Mouse (Mus musculus): ENCODE measurements around the gene Tmem246.

DNA sequence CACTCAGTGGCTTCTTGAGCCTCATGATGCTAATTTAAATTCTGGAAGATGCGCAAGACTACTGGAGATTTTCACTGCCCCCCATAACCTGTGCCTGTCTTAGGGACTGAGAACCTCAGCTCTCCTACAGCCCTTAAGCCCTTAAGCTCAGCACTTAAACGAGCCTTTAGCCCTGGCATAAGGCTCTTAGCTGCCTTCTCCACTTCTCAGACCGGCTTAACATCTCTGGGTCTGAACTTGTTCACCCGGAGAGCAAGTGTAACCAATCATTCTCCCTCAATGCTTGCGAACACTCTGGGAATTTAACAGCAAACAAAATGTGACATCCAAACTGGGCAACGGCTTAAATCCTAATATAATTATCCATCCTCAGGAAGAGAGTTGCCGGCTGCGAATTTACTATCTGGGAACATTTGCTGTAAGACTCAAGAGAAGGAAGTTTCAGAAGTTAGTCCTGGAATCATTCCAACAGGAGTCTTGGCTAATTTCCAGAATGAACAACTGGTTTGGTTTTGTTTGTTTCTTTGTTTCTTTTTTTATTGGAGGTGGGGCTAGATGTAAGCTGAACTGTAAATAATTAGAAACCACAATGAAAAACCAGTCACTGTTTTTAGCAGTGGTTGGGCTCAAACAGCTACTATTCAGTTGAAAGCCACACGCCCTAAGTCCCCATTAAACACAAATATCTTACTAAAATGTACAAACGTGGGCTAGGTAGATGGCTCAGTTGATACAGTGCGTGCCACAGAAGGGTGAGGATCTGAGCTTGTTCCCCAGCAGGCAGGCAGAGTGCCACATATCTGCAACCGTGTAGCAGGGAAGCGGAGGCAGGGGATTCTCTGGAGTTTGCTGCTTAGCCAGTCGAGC lies 13.5 kb downstream of the Tmem246 start:
- TF ChIP-seq POLR2A (IDR thresholded peaks at IDR 0.05; ENCODE audit: low read depth, low read length) (no peak), CTCF (IDR thresholded peaks at IDR 0.05; ENCODE audit: extremely low read depth, insufficient read depth, insufficient read length, insufficient replicate concordance) (no peak)
